Comparison of ENCODE assay signal across 16 mouse cellular contexts in the genomic region with DNA sequence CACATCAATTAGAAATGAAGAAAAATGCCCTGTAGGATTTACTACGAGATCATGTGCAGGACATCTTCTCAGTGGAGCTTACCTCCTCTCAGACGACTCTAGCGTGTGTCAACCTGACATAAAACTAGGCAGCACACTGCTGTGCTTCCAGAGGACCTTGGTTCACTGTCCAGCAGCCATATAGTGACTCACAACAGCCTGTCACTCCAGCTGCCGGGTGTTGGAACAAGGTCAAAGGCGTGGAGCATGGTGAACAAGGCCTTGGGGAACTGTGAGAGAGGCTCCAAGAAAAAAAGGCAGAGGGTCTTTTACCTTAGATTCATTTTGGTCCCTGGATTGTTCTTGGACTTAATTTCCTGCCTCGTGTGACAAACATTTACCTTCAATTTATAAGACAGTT. TPM values are rescaled to one million over a fixed set of nuclear protein-coding genes. Genes with fewer than 3 reads are reported as not detected.
"Had no signal": no experiment of that assay in that cellular context is flagged by ENCODE, and none has a peak within 500 bp of the region (broad histone marks: within the 10 kb centered on the region; RNA-seq: fewer than 3 reads in every experiment).

No protein-coding gene starts in this region.

- ATAC-seq: liver, postnatal 0 days; midbrain, embryonic 16.5 days had no signal

- H3K27ac ChIP-seq: layer of hippocampus, adult 2 months; limb, embryonic 12.5 days; liver, embryonic 13.5 days; midbrain, embryonic 12.5 days; neural tube, embryonic 13.5 days had no signal

- DNase-seq: kidney, postnatal 10 days; kidney, postnatal 4 days; liver; liver, embryonic 13.5 days; liver, postnatal 0 days; right cerebral cortex, adult 18-20 months; right cerebral cortex, postnatal 25 days; thymus, adult 18-20 months; thymus, postnatal 14 days had no signal

- H3K27me3 ChIP-seq: limb, embryonic 12.5 days; liver, embryonic 13.5 days; neural tube, embryonic 13.5 days had no signal

- H3K4me1 ChIP-seq: limb, embryonic 12.5 days; liver, embryonic 13.5 days; midbrain, embryonic 12.5 days; neural tube, embryonic 13.5 days had no signal

- H3K36me3 ChIP-seq: limb, embryonic 12.5 days; liver, embryonic 13.5 days; midbrain, embryonic 12.5 days; neural tube, embryonic 13.5 days had no signal

- H3K4me3 ChIP-seq: layer of hippocampus, adult 2 months; limb, embryonic 12.5 days; liver, embryonic 13.5 days; midbrain, embryonic 12.5 days; neural tube, embryonic 13.5 days had no signal

- H3K4me2 ChIP-seq: limb, embryonic 12.5 days; liver, embryonic 13.5 days; midbrain, embryonic 12.5 days; neural tube, embryonic 13.5 days had no signal

- H3K9me3 ChIP-seq: liver, embryonic 13.5 days; midbrain, embryonic 12.5 days; neural tube, embryonic 13.5 days had no signal

- H3K9ac ChIP-seq: limb, embryonic 12.5 days; liver, embryonic 13.5 days; liver, postnatal 0 days; midbrain, embryonic 12.5 days; neural tube, embryonic 13.5 days had no signal

RNA-seq across cellular contexts. Expression of a gene that starts 3.6 kb away (rescaled TPM):
- total RNA-seq: megakaryocyte-erythroid progenitor cell, adult 5-6 weeks had no signal
- polyA plus RNA-seq: liver, embryonic 13.5 days; liver, postnatal 0 days; stomach, embryonic 14.5 days had no signal
